Comparison of ENCODE assay signal across 8 mouse cellular contexts in the genomic region with DNA sequence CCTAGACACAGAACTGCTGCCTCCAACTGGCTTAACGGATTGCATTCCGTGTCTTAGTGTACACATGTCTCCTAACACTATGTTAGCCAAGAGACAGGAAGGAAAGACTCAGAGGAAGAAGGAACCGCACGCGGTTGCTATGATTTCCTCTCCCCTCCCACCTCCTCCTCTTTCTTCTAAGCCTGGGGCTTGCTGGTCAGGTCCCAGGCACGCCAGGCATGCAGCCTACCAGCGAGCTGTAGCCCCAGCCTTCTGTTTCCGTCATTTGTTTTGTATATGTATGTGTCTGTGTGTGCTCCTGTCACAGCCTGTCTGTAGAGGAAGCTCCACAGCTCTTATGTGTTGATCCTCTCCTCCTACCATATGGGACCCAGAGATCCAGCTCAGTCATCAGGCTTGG. TPM values are rescaled to one million over a fixed set of nuclear protein-coding genes. Genes with fewer than 3 reads are reported as not detected.
DNase-seq lines count a peak whose midpoint lies in the region; ATAC-seq lines count a peak whose summit lies in the region.

No protein-coding gene starts in this region.

- peak overlapping the region; percentile 65 to 76 for H3K27ac ChIP-seq in heart, embryonic 14.5 days (replicated peaks in 1 of 2; ENCODE audit: control insufficient read depth in 1 of 2, insufficient read depth in 1 of 2, low read depth in 2 of 2, low read length in 2 of 2)
- H3K27ac ChIP-seq in kidney, embryonic 16.5 days (ENCODE audit: low read length): peak overlapping the region; percentile 80

- peak; percentile 8 for DNase-seq in adrenal gland, postnatal 10 days
- no peak for DNase-seq in adrenal gland, adult 8-10 months
- peak; percentile 76 for DNase-seq in lung, postnatal 10 days
- DNase-seq in thymus, postnatal 0 days (ENCODE audit: low spot score): peak; percentile 89
- DNase-seq in c-Kit-positive CD71-positive TER-119-positive erythroid progenitor cells, embryonic 14.5 days (ENCODE audit: low spot score): no peak

- H3K36me3 ChIP-seq in heart, embryonic 14.5 days (ENCODE audit: control insufficient read depth, insufficient read depth, low read length): no peaks in the 10 kb centered on the region
- no peaks in the 10 kb centered on the region for H3K36me3 ChIP-seq in kidney, embryonic 16.5 days (ENCODE audit: insufficient read depth, low read length)

- 0 out of 2 replicates have a peak, but pooled peaks cover 7% of the 10 kb centered on the region for H3K27me3 ChIP-seq in heart, embryonic 14.5 days (ENCODE audit: control insufficient read depth, insufficient read depth, low read length)
- H3K27me3 ChIP-seq in kidney, embryonic 16.5 days (ENCODE audit: insufficient read depth, low read length): no peaks in the 10 kb centered on the region

- H3K9me3 ChIP-seq in heart, embryonic 14.5 days (ENCODE audit: control insufficient read depth, low read length): peaks cover 3% of the 10 kb centered on the region
- H3K9me3 ChIP-seq in kidney, embryonic 16.5 days (ENCODE audit: low read length): no peaks in the 10 kb centered on the region

- H3K9ac ChIP-seq in heart, embryonic 14.5 days (ENCODE audit: low read length): no peak overlapping the region
- no peak overlapping the region for H3K9ac ChIP-seq in kidney, embryonic 16.5 days (replicated peaks; ENCODE audit: low read length)

- H3K4me2 ChIP-seq in heart, embryonic 14.5 days (ENCODE audit: low read length): no peak overlapping the region
- no peak overlapping the region for H3K4me2 ChIP-seq in kidney, embryonic 16.5 days (replicated peaks; ENCODE audit: low read depth, low read length)

- peaks cover 4 to 7% of the 10 kb centered on the region in 2 experiments; a peak in 2 of 4 replicates for H3K4me1 ChIP-seq in heart, embryonic 14.5 days (ENCODE audit: control insufficient read depth in 2 of 2, insufficient read depth in 2 of 2, low read length in 2 of 2)
- H3K4me1 ChIP-seq in kidney, embryonic 16.5 days (ENCODE audit: insufficient read depth, low read length): peaks cover 10% of the 10 kb centered on the region; the same call in 1 of the 2 replicates

- WGBS in heart, embryonic 14.5 days: 37% methylated on average over 8 of the region's 8 CpGs
- 34% methylated on average over 8 of the region's 8 CpGs for WGBS in kidney, embryonic 16.5 days

- H3K4me3 ChIP-seq in heart, embryonic 14.5 days (ENCODE audit: control insufficient read depth in 1 of 2, insufficient read depth in 1 of 2, low read depth in 1 of 2, low read length in 2 of 2): no peak overlapping the region
- no peak overlapping the region for H3K4me3 ChIP-seq in kidney, embryonic 16.5 days (ENCODE audit: low read length)

- peak; percentile 92 for ATAC-seq in common myeloid progenitor, adult 5-6 weeks (replicated peaks; ENCODE audit: low read depth, poor library complexity, severe bottlenecking)
- peak; percentile 74 for ATAC-seq in heart, embryonic 14.5 days (ENCODE audit: insufficient number of reproducible peaks, insufficient read depth, low FRiP score, low read depth)
- ATAC-seq in kidney, embryonic 16.5 days (ENCODE audit: low FRiP score, low TSS enrichment): peak; percentile 85

RNA-seq across cellular contexts. Expression of a gene that starts 20.6 kb away (rescaled TPM):
- 10 to 100 TPM; 17.4 to 23.0 TPM for total RNA-seq in adrenal gland, postnatal 10 days (2021)
- total RNA-seq in adrenal gland, adult 8-10 months (2022): 10 to 100 TPM; 20.3 to 35.9 (median 24.1) TPM
- 19.5 and 25.3 TPM in 2 replicates for total RNA-seq in common myeloid progenitor, adult 5-6 weeks (2017)
- polyA plus RNA-seq in heart, embryonic 14.5 days (2014; fragmentation: Nextera tagmentation; extraction: Ambion mirVana): 10.4 TPM in 2 replicates
- 14.2 and 16.4 TPM in 2 replicates for polyA plus RNA-seq in kidney, embryonic 16.5 days (2015; fragmentation: Nextera tagmentation; extraction: Ambion mirVana)
- polyA plus RNA-seq in thymus, postnatal 0 days (2015; fragmentation: Nextera tagmentation; extraction: Ambion mirVana): 50.4 and 56.8 TPM in 2 replicates

Comparison
In these comparisons a context has a peak if more than half of its experiments do, and no peak if none do; other contexts are left out.
1. DNase-seq: peak in adrenal gland, postnatal 10 days (single experiment), lung, postnatal 10 days (single experiment) and thymus, postnatal 0 days (single experiment); none in adrenal gland, adult 8-10 months (single experiment) and c-Kit-positive CD71-positive TER-119-positive erythroid progenitor cells, embryonic 14.5 days (single experiment).
2. Peak in every context shown above with its lines, with median percentiles within 50 percentile points of each other: ATAC-seq.